Mouse (Mus musculus): ENCODE data around the gene Mapre3. TPM values are rescaled to one million over a fixed set of nuclear protein-coding genes. Genes with fewer than 3 reads are reported as not detected.

Mapre3 gene
- polyA plus RNA-seq, 1 experiment from 2014 or later, result 9.3 TPM

DNA sequence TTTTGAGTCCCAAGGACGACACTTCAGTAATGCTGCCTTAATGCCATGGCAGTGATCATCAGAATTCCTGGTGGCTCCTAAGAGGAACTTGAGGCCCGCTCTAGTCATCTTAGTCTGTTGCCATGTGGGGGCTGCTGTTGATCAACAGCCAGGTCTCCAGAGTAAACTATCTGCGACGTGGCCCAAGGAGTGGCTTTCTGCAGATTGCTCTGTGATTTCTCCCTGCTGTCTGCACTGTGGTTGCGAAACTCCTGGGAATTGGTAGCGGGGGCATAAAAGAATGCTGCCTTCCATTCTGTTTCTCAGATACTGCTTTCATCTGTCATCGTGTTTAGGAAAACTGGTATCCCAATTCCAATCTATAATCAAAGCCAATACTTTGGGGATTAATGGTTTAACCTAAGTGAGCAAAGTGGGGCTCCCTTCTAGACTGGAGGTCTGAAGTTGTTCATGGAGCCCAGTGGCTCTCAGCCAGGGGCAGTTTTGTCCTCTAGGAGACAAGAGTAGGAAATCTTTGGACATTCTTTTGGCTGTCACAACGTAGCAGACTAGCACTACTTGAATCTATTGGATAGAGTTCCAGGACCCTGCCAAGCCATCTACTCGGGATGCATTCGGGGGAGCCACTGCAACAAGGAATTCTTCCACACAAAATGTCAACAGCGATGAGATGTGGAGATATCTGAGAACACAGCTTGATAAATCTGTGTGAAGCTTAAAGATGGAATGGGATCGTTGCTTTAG is 11.5 kb upstream of the Mapre3 start:
- H3K4me3 ChIP-seq (ENCODE audit: inconsistent target), result no peak overlapping the region
- H3K27ac ChIP-seq, result no peak overlapping the region
- no peaks in the 10 kb centered on the region for H3K79me2 ChIP-seq (ENCODE audit: inconsistent target)
- H3K36me3 ChIP-seq (ENCODE audit: inconsistent target), result no peaks in the 10 kb centered on the region
- 78% methylated on average over 12 of the region's 12 CpGs for WGBS (ENCODE audit: missing documents)

DNA sequence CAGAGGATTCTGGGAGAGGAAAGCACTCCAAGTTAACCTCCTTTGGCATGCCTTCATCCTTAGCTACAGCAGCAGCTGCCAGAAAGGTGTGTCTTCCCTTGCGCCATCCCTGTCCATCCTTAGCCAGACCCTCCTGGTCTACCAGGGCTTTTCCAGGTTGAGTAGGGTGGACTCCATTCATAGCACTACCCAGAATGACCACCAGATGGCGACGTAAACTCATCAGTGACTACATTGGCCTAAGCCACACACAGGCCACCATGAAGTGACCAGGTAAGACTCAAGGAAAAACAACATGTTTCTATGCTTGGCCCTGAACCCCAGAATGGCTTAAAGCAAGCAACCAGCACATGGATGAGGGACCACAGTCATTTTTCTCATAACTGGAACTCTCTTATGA is 8.3 kb upstream of the Mapre3 start:
- Histone ChIP-seq H3K4me3 (ENCODE audit: inconsistent target) (no peak overlapping the region), H3K79me2 (ENCODE audit: inconsistent target) (no peaks in the 10 kb centered on the region), H3K36me3 (ENCODE audit: inconsistent target) (no peaks in the 10 kb centered on the region), H3K27ac (no peak overlapping the region)
- 8% methylated on average over 3 of the region's 3 CpGs for WGBS (ENCODE audit: missing documents)

DNA sequence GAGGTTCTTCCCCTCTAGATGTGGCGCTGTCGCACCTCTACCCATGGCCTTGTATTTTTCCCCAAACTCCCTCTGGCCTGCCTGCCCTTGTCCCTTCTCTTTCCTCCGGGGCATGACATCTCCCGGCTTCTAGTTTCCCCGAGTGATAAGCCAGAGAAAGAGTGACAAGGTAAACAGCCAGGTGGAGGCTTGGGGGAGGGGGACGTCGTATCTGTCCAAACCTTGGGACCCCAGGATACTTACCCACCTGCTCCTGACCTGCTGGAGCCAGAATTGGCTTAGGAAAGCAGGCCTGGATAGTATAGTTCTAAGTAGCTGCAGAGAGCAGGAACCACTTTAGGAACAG is 652 bp downstream of the Mapre3 start:
- Histone ChIP-seq H3K4me3 (ENCODE audit: inconsistent target) (no peak overlapping the region; the same call in 1 of the 2 replicates), H3K27ac (no peak overlapping the region), H3K79me2 (ENCODE audit: inconsistent target) (no peaks in the 10 kb centered on the region), H3K36me3 (ENCODE audit: inconsistent target) (no peaks in the 10 kb centered on the region)
- WGBS (ENCODE audit: missing documents), result 19% methylated on average over 7 of the region's 7 CpGs

DNA sequence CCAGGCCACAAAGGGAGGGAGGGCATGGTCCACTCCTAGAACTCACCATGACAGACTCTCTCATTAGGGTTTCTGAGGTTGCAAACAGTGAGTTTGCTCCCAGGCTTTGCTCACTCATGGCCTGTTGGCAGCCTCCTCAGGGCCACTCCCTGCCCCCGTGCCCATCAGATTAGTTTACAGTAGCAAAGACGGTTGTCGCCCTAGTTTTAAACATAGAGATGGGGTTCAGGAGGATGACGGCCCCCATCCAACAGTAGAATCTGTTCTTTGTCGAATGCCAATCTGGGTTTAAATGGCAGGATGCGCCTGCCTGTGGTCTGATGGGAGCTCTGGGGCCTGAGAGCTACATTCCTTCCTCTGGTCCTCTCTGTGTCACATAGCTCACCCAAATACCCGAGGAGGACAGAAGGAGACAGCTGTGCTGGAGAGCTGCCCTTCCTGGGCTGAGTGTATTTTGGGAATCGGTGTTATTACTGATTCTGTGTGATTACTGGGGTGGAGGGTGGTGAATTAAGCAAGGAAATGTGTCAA is 1.9 kb downstream of the Mapre3 start:
- Histone ChIP-seq H3K36me3 (ENCODE audit: inconsistent target) (no peaks in the 10 kb centered on the region), H3K27ac (no peak overlapping the region), H3K79me2 (ENCODE audit: inconsistent target) (no peaks in the 10 kb centered on the region), H3K4me3 (ENCODE audit: inconsistent target) (no peak overlapping the region)
- 85% methylated on average over 8 of the region's 8 CpGs for WGBS (ENCODE audit: missing documents)

DNA sequence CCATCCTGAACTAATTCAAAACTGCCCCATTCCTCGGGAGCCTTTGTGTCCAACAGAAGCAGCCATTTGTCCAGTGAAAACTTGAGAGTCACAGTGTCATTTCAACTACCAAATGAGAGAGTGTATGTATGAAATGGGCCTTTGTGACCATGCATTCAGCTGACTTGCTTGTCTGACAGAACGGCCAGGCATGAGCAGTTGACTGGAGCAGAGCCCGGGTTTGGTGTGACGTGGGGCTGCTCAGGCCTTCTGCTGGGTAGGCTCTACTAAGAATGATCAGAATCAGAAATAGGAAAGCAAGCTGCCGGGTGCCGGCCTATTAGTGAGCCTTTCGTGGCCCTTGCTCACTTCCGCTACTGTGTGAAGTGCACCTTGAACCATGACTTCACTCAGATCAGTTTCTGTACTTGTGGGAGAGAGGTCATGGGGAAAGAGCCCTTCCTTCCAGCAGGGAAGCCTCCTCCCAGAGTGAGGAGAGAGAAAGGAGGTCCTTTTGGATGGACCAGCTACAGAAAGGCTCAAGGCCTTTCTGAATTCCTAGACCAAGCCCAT is 4.4 kb downstream of the Mapre3 start:
- WGBS (ENCODE audit: missing documents), result 93% methylated on average over 8 of the region's 8 CpGs
- Histone ChIP-seq H3K36me3 (ENCODE audit: inconsistent target) (no peaks in the 10 kb centered on the region), H3K27ac (no peak overlapping the region), H3K4me3 (ENCODE audit: inconsistent target) (no peak overlapping the region), H3K79me2 (ENCODE audit: inconsistent target) (no peaks in the 10 kb centered on the region)

DNA sequence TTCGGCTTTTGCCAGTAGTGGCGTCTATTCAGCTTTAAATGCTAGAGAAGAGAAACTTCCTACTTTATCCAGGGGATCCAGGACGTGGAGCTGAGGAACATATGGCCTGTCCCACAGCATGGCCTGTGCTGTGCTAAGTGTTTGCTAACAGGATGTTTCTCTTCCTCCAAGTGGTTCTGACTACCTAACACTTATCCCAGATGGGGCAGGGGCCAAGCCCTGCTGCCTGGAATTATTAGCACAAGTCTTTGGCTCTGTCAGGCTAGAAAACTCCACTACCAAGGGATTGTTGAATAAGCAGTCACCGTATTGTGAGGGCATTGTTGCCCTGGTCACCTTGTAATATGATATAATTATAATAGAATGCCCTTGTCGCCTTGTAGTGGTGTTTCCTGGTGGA is 8.2 kb downstream of the Mapre3 start:
- no peak overlapping the region for H3K27ac ChIP-seq
- no peaks in the 10 kb centered on the region for H3K79me2 ChIP-seq (ENCODE audit: inconsistent target)
- no peaks in the 10 kb centered on the region for H3K36me3 ChIP-seq (ENCODE audit: inconsistent target)
- no peak overlapping the region for H3K4me3 ChIP-seq (ENCODE audit: inconsistent target)
- 98% methylated on average over 5 of the region's 5 CpGs for WGBS (ENCODE audit: missing documents)

DNA sequence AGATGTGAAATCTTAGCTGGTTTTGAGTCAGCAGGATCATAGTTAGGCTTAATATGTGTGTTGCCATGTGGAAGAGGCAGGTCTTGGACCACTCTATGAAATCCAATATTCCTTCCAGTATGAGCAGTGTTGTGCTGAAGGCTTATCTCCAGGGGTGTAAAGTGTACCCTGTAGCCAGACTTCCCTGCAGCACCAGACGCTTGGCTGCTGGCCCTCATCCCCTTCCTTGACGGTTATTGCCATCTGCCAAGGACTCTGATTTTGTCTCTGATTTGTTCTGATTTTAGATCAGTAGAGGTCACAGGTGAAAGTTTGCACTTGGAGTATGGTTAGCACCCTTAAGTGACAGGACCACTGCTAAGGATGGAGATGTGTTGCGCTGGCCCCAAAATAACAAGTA is 8.7 kb downstream of the Mapre3 start:
- Histone ChIP-seq H3K27ac (no peak overlapping the region), H3K4me3 (ENCODE audit: inconsistent target) (no peak overlapping the region)
- 89% methylated on average over 3 of the region's 3 CpGs for WGBS (ENCODE audit: missing documents)

DNA sequence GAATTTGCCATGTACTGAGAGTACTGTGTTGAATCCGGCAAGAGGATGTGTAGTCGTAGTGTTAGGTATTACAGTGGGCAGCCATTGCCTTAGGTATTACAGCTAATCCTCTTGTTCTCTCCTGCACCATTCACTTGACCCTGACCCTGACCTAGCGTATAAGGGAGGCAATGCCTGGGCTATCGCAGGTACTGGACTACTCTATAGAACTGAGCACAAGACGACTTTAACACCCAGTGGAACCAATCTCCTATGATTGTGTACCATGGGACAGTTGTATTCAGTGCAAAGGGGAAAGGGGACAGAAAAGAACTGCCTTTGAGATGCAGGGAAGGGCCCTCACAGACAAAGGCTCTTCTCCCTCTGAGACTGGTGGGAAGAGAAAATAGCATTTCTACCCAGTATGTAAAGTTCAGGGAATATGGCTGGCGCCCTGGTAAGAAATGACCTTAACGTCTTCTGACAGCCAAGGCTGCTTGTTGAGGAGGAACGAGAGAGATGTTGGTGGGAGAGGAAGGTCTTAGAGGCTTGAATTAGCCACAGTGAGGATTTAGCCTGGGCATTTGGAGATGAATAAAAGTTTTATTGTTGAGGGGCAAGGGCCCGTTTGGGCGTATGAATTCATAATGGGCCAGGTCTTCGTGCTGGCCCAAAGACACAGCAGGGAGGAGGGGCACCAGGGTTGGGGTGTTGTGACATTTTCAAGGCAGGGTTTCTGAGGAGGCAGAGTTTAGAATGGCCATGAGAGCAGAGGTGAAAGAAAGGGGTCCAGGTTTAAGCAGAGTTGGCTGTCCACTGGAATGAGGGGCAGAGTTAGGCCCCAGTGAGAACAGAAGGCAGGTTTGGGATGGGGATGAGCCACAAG is 9.9 kb downstream of the Mapre3 start:
- Histone ChIP-seq H3K79me2 (ENCODE audit: inconsistent target) (no peaks in the 10 kb centered on the region), H3K27ac (no peak overlapping the region), H3K4me3 (ENCODE audit: inconsistent target) (no peak overlapping the region), H3K36me3 (ENCODE audit: inconsistent target) (no peaks in the 10 kb centered on the region)
- WGBS (ENCODE audit: missing documents), result 94% methylated on average over 11 of the region's 11 CpGs

More for the DNA sequence above, 8.7 kb downstream of the Mapre3 start:
- H3K79me2 ChIP-seq (ENCODE audit: inconsistent target), result no peaks in the 10 kb centered on the region
- no peaks in the 10 kb centered on the region for H3K36me3 ChIP-seq (ENCODE audit: inconsistent target)

DNA sequence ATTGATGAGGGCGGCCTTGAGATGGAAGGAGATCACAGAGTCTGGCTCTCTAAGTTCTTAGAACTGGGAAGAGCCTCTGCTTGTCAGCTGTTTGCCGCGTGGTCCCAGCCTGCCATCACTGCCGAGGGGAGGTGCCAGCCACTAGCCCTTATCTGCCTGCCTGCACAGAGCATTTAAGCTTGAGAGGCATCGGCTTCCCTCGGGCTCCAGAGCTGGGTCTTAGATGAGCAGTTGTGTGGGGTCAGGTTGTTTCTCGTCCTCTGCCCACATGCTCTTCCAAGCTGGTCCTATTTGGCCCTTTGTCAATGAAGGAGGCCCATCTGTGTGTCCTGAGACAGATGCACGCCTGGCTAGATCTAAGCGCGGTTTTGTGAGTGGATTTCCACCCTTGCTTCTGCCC is 10.7 kb downstream of the Mapre3 start:
- no peaks in the 10 kb centered on the region for H3K36me3 ChIP-seq (ENCODE audit: inconsistent target)
- no peak overlapping the region for H3K27ac ChIP-seq
- H3K4me3 ChIP-seq (ENCODE audit: inconsistent target), result no peak overlapping the region
- WGBS (ENCODE audit: missing documents), result 93% methylated on average over 10 of the region's 10 CpGs
- H3K79me2 ChIP-seq (ENCODE audit: inconsistent target), result no peaks in the 10 kb centered on the region

DNA sequence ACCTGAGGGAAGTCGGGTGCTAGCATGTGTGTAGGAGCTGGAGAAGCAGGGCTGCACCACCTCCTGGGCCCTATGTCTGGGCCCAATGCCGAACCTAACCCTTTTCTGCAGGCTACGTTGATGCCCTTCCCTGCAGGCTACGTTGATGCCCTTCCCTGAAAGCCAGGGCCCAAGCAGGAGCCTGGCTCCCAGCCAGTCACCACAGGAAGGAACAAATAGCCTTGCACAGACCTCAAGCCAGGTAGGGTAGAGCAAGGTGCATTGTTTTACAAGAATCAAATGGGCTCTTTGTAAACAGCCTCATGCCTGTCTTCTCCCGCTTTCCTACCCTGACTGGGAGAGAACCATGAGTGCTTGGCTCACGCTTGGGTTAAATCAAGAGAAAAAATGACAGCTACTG is 11.4 kb downstream of the Mapre3 start:
- Histone ChIP-seq H3K79me2 (ENCODE audit: inconsistent target) (no peaks in the 10 kb centered on the region), H3K36me3 (ENCODE audit: inconsistent target) (no peaks in the 10 kb centered on the region), H3K27ac (no peak overlapping the region), H3K4me3 (ENCODE audit: inconsistent target) (no peak overlapping the region)
- 63% methylated on average over 6 of the region's 6 CpGs for WGBS (ENCODE audit: missing documents)

DNA sequence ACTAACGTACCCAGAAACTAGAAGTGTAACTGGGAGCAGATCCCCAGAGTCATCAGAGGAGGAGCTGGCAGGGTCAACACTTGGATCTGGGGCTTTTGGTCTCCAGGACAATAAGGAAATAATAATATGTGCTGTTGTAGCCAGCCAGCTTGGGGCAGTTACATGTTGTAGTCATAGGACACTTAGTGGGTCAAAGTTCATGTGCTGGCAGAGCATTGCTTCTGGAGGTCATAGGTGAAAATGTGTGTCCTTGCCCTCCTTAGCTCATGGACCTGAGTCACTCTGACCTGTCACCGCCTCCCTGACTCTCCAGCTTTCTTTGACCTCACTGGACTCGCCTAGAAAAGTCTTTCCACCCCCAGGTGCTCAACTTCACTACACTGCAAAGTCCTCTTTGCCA is 19.0 kb downstream of the Mapre3 start:
- H3K79me2 ChIP-seq (ENCODE audit: inconsistent target), result no peaks in the 10 kb centered on the region
- no peak overlapping the region for H3K27ac ChIP-seq
- 88% methylated on average over 3 of the region's 3 CpGs for WGBS (ENCODE audit: missing documents)
- H3K4me3 ChIP-seq (ENCODE audit: inconsistent target), result no peak overlapping the region
- H3K36me3 ChIP-seq (ENCODE audit: inconsistent target), result no peaks in the 10 kb centered on the region

DNA sequence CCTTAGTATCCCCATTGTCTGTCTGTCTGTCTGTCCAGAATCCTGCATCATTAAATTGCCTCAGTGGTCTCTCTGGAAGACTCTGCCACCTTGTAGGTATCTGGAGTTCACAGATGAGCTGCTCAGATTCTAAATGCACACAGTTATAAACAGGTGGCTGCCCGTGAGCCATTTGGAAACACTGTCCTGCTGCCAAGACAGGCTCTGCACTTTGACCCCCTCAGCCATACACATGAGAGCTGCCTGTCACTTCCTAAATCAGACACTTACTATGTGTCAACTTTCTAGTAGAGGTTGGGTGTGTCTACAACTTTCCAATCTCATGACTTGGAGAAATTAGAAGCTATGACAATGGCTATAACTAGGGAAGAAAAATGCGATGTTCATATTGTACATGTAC is 25.3 kb downstream of the Mapre3 start:
- WGBS (ENCODE audit: missing documents), result 93% methylated on average over 2 of the region's 2 CpGs
- Histone ChIP-seq H3K27ac (no peak overlapping the region), H3K4me3 (ENCODE audit: inconsistent target) (no peak overlapping the region), H3K36me3 (ENCODE audit: inconsistent target) (no peaks in the 10 kb centered on the region), H3K79me2 (ENCODE audit: inconsistent target) (no peaks in the 10 kb centered on the region)

DNA sequence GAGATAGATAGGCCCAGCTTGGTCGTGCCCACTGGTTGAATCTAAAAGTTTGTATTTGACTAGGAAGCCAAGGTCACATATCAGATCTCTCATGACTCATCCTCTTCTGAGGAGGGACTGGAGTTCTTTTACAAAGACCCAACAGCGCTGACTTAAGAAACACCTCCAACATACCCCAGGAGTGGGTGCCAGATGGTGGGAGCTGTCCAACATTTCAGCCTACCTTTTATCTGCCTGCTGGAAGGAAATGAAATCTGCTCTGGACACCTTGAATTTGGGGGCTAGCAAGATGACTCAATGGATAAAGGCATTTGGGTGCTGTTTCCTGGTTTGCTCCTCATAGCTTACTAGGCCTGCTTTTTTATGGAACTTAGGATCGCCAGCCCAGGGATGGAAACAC is 27.5 kb downstream of the Mapre3 start:
- Histone ChIP-seq H3K27ac (no peak overlapping the region), H3K36me3 (ENCODE audit: inconsistent target) (no peaks in the 10 kb centered on the region), H3K79me2 (ENCODE audit: inconsistent target) (no peaks in the 10 kb centered on the region), H3K4me3 (ENCODE audit: inconsistent target) (no peak overlapping the region)
- 90% methylated on average over 3 of the region's 3 CpGs for WGBS (ENCODE audit: missing documents)

DNA sequence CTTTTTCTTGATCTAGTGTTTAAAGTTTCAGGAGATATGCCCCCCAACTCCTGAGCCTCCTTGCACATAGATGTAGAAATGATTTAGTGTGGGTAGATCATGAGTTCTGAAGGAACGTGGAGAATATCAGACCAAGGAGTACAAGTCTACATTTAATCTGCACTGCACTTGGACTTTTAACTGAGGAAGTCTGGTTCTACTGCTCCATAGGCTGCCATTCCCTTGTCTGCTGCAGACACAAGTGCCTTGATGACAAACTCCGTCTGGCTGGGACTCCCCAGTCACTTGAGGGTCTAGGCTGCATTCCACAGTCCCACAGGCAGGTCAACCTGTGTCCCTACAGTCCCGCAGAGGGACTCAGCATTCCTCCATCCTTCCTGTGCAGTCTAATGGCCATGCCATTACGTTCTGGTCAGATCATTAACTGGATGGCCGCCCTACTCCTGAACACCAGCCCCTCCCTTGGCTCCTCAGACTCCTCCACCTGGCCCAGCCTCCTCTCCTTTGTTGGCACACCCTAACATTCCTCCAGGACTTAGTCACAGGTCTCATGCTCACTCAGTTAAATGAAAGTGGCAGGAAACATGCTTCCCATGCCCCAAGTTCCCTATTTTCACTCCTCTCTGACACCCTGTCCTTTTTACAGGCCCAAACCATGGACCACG is 35.6 kb downstream of the Mapre3 start:
- no peaks in the 10 kb centered on the region for H3K36me3 ChIP-seq (ENCODE audit: inconsistent target)
- H3K4me3 ChIP-seq (ENCODE audit: inconsistent target), result no peak overlapping the region
- H3K27ac ChIP-seq, result peak overlapping the region; percentile 32
- 79% methylated on average over 5 of the region's 6 CpGs for WGBS (ENCODE audit: missing documents)
- H3K79me2 ChIP-seq (ENCODE audit: inconsistent target), result no peaks in the 10 kb centered on the region
